Mouse (Mus musculus) bone marrow macrophage, adult 2 months (primary cell): ENCODE measurements around the gene Ncapd3.

ENCODE experiments used
- CTCF ChIP-seq: IDR thresholded peaks from 2 replicates; pipeline ENCODE4 v1.5.1; 2012; ENCODE audit warnings: low read depth, mild to moderate bottlenecking, low read length, moderate library complexity
- POLR2A ChIP-seq: IDR thresholded peaks from 2 replicates; pipeline ENCODE4 v1.6.1; 2012; ENCODE audit warnings: mild to moderate bottlenecking, low read depth, low read length, borderline replicate concordance

DNA sequence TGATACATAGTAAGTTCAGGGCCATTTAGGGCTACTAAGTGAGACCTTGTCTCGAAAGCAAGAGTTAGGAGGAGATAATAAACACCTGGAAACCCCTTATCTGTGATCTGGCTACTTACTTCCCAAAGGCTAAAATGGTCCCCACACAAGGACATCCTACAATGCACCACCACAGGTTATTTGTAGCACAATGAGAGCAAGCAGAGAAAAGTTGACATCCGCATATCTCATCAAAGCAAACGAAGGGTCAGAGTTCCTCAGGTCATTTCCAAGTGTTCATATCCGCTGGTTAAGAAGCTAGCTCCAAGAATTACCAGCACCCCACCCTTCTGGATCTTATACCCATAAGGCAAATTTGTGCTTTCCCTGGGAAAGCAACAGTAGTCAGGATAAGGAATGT is 78.5 kb downstream of the Ncapd3 start:
- TF ChIP-seq CTCF (no peak), POLR2A (no peak)
